Mouse (Mus musculus) bone marrow, adult 2 months (tissue): ENCODE results near the gene Sept5. TPM values are rescaled to one million over a fixed set of nuclear protein-coding genes. Genes with fewer than 3 reads are reported as not detected.

ENCODE experiments used
- H3K27ac ChIP-seq: fragments of 200-500 bp; 2 replicates; pipeline ENCODE4 v1.5.1; 2012; ENCODE audit warnings: low read depth, mild to moderate bottlenecking, control low read depth, inconsistent platforms, low read length; ENCODE audit not compliant: control insufficient read depth, poor library complexity, insufficient read depth
- H3K4me1 ChIP-seq: fragments of 200-500 bp; 2 replicates; pipeline ENCODE4 v1.6.1; 2011; ENCODE audit warnings: low read length; ENCODE audit not compliant: control insufficient read depth, insufficient read depth
- H3K4me3 ChIP-seq: fragments of 200-500 bp; replicated peaks from 2 replicates; pipeline ENCODE3; 2011; ENCODE audit warnings: mild to moderate bottlenecking, low read depth, low read length, control low read depth; ENCODE audit not compliant: control insufficient read depth
- CTCF ChIP-seq: fragments of 200-500 bp; IDR thresholded peaks from 2 replicates; pipeline ENCODE4 v1.5.1; 2011; ENCODE audit warnings: low read length, control low read depth; ENCODE audit not compliant: control insufficient read depth, insufficient read depth
- POLR2A ChIP-seq: fragments of 200-500 bp; IDR thresholded peaks from 2 replicates; pipeline ENCODE4 v1.6.1; 2011; ENCODE audit warnings: low read depth, mild to moderate bottlenecking, control low read depth, low read length, borderline replicate concordance; ENCODE audit not compliant: control insufficient read depth
- WGBS: fragments of 180-500 bp; shearing (Covaris S2); methylation state at CpG from one replicate; pipeline ENCODE4 v1.1.7; 2018; 5-methylcytosine and 5-hydroxymethylcytosine counted together
- polyA plus RNA-seq: library from polyadenylated mRNA; stranded (reverse); fragments of >200 nt; gene quantifications from 2 replicates; pipeline ENCODE4 v1.2.4, GENCODE M21; 2011; ENCODE audit warnings: low replicate concordance; ENCODE audit not compliant: missing spikeins, insufficient read depth, insufficient read length

Gene Sept5
- polyA plus RNA-seq, 1 experiment: 41.9 TPM

DNA sequence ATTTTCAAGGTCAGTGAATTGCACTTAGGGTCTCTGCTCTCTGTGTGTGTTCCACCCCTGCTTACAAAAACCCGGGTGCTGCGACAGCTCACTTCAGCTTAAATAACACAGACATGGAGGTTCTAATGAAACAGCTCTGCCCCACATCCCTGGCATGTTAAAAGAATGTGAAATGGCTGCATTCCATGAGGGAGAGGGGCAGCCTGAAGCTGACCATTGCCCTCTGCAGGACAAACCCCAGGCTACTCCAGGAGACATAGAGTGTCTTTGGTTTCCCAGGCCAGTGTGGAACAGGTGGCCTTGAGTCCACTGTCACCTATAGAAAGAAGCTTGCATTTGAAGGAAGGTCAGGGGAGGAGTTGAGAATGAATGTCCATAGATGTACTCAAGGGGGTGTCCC lies 49.4 kb downstream of the Sept5 start:
- WGBS: 65% methylated on average over 2 of the region's 2 CpGs
- TF ChIP-seq POLR2A: no peak
- no peak for TF ChIP-seq CTCF

DNA sequence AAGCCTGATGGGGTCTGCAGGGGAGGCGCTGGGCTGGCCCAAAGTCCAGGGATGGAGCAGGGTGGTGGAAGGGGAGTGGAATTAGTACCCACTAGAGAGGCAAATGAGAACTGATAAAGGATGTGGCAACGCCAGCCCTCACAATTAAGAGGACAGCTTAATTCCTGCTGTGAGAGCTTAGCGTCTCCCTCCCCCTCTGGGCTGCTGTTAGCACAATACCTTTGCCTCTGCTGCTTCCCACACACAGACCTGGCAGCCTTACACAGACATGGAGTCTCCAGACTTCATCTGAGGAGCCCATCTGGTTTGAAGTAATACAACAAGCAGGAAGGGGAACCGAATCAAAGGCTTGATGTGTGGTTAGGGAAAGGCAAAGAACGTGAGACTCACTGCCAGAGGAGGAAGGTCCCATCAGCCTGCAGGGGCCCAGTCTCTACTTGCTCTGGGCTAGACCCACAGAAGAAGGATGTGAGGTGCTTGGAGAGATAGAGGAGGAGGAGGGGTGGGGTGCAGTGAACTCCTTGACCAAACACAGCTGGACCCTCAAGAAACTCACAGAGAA lies 52.1 kb downstream of the Sept5 start:
- no peak overlapping the region for H3K4me3 ChIP-seq
- WGBS: 30% methylated on average over 5 of the region's 5 CpGs
- no peaks in the 10 kb centered on the region for H3K4me1 ChIP-seq
- no peak overlapping the region; the same call in 1 of the 2 replicates for H3K27ac ChIP-seq
- TF ChIP-seq POLR2A: no peak
- no peak for TF ChIP-seq CTCF

More for the DNA sequence above, 49.4 kb downstream of the Sept5 start:
- Histone ChIP-seq H3K4me1 (no peaks in the 10 kb centered on the region), H3K27ac (no peak overlapping the region), H3K4me3 (no peak overlapping the region)

DNA sequence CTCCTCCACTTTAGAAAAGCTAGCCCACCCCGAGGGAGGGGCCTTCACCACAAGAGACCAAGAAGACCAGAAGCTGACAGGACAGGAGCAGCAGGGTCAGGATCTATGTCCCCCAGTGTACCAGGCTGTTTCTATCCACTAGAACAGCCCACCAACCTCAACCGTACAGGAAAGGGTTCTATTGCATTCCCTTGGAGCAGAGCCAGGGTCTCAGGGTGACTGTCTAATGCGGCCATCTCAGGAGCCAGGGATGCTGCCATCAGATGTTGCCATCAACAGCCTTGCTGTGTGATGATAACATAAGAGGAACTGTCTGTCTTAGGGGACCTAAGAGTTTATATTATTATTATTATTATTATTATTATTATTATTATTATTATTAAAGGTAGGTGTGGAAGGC lies 52.7 kb downstream of the Sept5 start:
- no peak overlapping the region for H3K4me3 ChIP-seq
- no peaks in the 10 kb centered on the region for H3K4me1 ChIP-seq
- no peak overlapping the region for H3K27ac ChIP-seq
- WGBS: 29% methylated on average over 3 of the region's 3 CpGs
- TF ChIP-seq POLR2A (no peak), CTCF (no peak)

GRCm38 (mm10) chr16:18574196-18574595 lies 55.6 kb downstream of the Sept5 start:
- no peaks in the 10 kb centered on the region for H3K4me1 ChIP-seq
- H3K27ac ChIP-seq: no peak overlapping the region
- 71% methylated on average over 8 of the region's 8 CpGs for WGBS
- no peak overlapping the region for H3K4me3 ChIP-seq
- TF ChIP-seq CTCF: no peak
- no peak for TF ChIP-seq POLR2A

Other genes with a start within 250 kb of the Sept5 start
- 66.6 and 86.0 TPM in 2 replicates for gene Txnrd2, start 203.6 kb downstream of the Sept5 start, polyA plus RNA-seq
- 40.6 and 53.8 TPM in 2 replicates for gene Comt, start 203.1 kb downstream of the Sept5 start, polyA plus RNA-seq
- gene Gnb1l, start 131.2 kb downstream of the Sept5 start, polyA plus RNA-seq: 2.6 and 11.3 TPM in 2 replicates
- 1.5 TPM in 1 of 2 replicates, not detected in the other for gene Rtl10, start 131.1 kb downstream of the Sept5 start, polyA plus RNA-seq
- not detected in 2 replicates for gene Tbx1, start 39.3 kb downstream of the Sept5 start, polyA plus RNA-seq
- 50.4 and 84.3 TPM in 2 replicates for gene Gp1bb, start 7.6 kb downstream of the Sept5 start, polyA plus RNA-seq
- gene Gm49601, start 3.5 kb downstream of the Sept5 start, polyA plus RNA-seq: 13.1 and 15.2 TPM in 2 replicates
- 6.9 and 10.4 TPM in 2 replicates for gene Cldn5, start 146.9 kb upstream of the Sept5 start, polyA plus RNA-seq
- 47.5 and 56.5 TPM in 2 replicates for gene Ufd1, start 181.8 kb upstream of the Sept5 start, polyA plus RNA-seq
- 30.8 and 34.5 TPM in 2 replicates for gene Cdc45, start 182.0 kb upstream of the Sept5 start, polyA plus RNA-seq
- 16.0 and 24.6 TPM in 2 replicates for gene 2510002D24Rik, start 206.6 kb upstream of the Sept5 start, polyA plus RNA-seq
- gene Gm28539, start 206.6 kb upstream of the Sept5 start, polyA plus RNA-seq: not detected in 2 replicates
- 23.8 and 52.7 TPM in 2 replicates for gene Mrpl40, start 246.9 kb upstream of the Sept5 start, polyA plus RNA-seq
- 13.7 and 30.9 TPM in 2 replicates for gene Hira, start 247.1 kb upstream of the Sept5 start, polyA plus RNA-seq